Mouse (Mus musculus) hindbrain, postnatal 0 days (tissue): ENCODE measurements around the gene Borcs6. TPM values are rescaled to one million over a fixed set of nuclear protein-coding genes. Genes with fewer than 3 reads are reported as not detected.
A peak's percentile ranks its signal among the peaks of the same experiment; 100 is the strongest.

ENCODE experiments used
- ATAC-seq: fragments of 200-750 bp; cut with Nextera tagmentation; 2 replicates; pipeline ENCODE4 v1.8.0; 2017; ENCODE audit warnings: mild to moderate bottlenecking, moderate TSS enrichment, moderate library complexity
- DNase-seq: peaks from one replicate; pipeline ENCODE4 v3.0.0-alpha.2; 2015; ENCODE audit warnings: low spot score
- H3K27ac ChIP-seq: fragments of 300-500 bp; sonication (generic); 2 replicates; pipeline ENCODE4 v1.5.1; 2014; ENCODE audit warnings: mild to moderate bottlenecking
- H3K27me3 ChIP-seq: fragments of 300-500 bp; sonication (generic); 2 replicates; pipeline ENCODE4 v1.6.1; 2014; ENCODE audit warnings: low read length, mixed read lengths; ENCODE audit not compliant: insufficient read depth
- H3K36me3 ChIP-seq: fragments of 300-500 bp; sonication (generic); 2 replicates; pipeline ENCODE4 v1.6.1; 2014; ENCODE audit warnings: low read length, mixed read lengths; ENCODE audit not compliant: insufficient read depth
- H3K4me1 ChIP-seq: fragments of 300-500 bp; sonication (generic); 2 replicates; pipeline ENCODE4 v1.6.1; 2014; ENCODE audit warnings: antibody characterized with exemption, low read length, mixed read lengths; ENCODE audit not compliant: insufficient read depth
- H3K4me2 ChIP-seq: fragments of 300-500 bp; sonication (generic); 2 replicates; pipeline ENCODE4 v1.6.1; 2014; ENCODE audit warnings: low read depth, mild to moderate bottlenecking, low read length, moderate library complexity, mixed read lengths
- H3K4me3 ChIP-seq: fragments of 300-500 bp; sonication (generic); 2 replicates; pipeline ENCODE4 v1.5.1; 2014; ENCODE audit warnings: low read length
- H3K9ac ChIP-seq: fragments of 300-500 bp; sonication (generic); replicated peaks from 2 replicates; pipeline ENCODE4 v1.6.1; 2014; ENCODE audit warnings: mild to moderate bottlenecking, low read length, moderate library complexity, mixed read lengths
- H3K9me3 ChIP-seq: fragments of 300-500 bp; sonication (generic); 2 replicates; pipeline ENCODE4 v1.6.1; 2016; ENCODE audit warnings: low read length, mixed read lengths
- CTCF ChIP-seq: IDR thresholded peaks from 2 replicates; pipeline ENCODE4 v1.5.1; 2016; ENCODE audit warnings: antibody characterized with exemption, control low read depth, low read depth
- WGBS: fragments of 180-500 bp; shearing (Covaris S2); extraction: QIAGEN DNeasy Blood & Tissue Kit; methylation state at CpG from one replicate; pipeline ENCODE4 v1.1.7; 2014; 5-methylcytosine and 5-hydroxymethylcytosine counted together
- polyA plus RNA-seq: library from polyadenylated mRNA; unstranded; fragments of >200 nt; fragmentation: Nextera tagmentation; extraction: Ambion mirVana; gene quantifications from 2 replicates; pipeline ENCODE4 v1.2.1, GENCODE M21; 2015
- total RNA-seq: library from RNA; depleted of rRNA; stranded (reverse); fragments of >200 nt; gene quantifications from 2 replicates; pipeline ENCODE4 v1.2.3, GENCODE M21; 2014

The Borcs6 gene
- total and polyA plus RNA-seq, 2 experiments from 2014 or later = 21.9 to 25.4 TPM

DNA sequence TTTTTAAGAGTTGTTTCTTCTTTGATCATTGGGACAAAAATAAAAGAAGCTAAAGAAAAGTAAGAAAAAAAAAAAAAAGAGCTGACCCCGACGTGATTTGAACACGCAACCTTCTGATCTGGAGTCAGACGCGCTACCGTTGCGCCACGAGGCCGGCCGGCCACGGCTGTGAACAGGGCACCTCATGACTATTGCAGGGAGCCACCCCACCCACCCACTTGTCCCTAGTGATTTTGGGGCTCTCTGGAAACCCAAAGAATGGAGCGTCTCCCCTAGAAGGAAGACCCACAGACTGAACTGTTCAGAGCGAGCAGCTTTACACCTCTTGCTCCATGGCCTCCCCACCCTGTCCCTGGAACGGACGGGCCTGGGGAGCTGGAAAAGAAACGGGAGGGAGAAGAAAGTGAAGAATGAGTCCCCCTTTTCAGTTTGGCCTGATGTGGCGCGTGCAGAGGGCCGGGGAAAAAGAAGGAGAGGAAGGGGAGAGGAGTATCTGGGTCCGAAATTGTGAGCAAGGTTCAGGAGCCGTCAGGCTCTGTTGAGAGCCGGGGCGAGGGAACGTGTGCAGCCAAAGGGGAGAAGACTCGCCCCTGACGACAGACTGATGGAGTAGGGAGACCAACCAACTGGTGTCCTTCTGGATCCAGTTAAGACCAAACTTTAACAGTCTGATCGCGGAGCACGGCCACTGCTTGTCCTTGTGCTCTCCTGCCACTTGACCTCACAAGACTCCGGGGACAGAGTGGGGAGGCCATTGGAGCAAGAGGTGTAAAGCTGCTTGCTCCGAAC, 4.1 kb downstream of the Borcs6 start:
- Histone ChIP-seq H3K4me3 (peak overlapping the region; percentile 64), H3K9ac (peak overlapping the region; percentile 63), H3K9me3 (no peaks in the 10 kb centered on the region), H3K4me1 (peaks cover 23% of the 10 kb centered on the region), H3K36me3 (no peaks in the 10 kb centered on the region), H3K27me3 (no peaks in the 10 kb centered on the region), H3K4me2 (peak overlapping the region; percentile 89), H3K27ac (peak overlapping the region; percentile 68)
- ATAC-seq = peak; percentile 36; the same call in 1 of the 2 replicates
- no peak for TF ChIP-seq CTCF
- under 1% methylated on average over 31 of the region's 31 CpGs for WGBS
- peak; percentile 84 for DNase-seq

DNA sequence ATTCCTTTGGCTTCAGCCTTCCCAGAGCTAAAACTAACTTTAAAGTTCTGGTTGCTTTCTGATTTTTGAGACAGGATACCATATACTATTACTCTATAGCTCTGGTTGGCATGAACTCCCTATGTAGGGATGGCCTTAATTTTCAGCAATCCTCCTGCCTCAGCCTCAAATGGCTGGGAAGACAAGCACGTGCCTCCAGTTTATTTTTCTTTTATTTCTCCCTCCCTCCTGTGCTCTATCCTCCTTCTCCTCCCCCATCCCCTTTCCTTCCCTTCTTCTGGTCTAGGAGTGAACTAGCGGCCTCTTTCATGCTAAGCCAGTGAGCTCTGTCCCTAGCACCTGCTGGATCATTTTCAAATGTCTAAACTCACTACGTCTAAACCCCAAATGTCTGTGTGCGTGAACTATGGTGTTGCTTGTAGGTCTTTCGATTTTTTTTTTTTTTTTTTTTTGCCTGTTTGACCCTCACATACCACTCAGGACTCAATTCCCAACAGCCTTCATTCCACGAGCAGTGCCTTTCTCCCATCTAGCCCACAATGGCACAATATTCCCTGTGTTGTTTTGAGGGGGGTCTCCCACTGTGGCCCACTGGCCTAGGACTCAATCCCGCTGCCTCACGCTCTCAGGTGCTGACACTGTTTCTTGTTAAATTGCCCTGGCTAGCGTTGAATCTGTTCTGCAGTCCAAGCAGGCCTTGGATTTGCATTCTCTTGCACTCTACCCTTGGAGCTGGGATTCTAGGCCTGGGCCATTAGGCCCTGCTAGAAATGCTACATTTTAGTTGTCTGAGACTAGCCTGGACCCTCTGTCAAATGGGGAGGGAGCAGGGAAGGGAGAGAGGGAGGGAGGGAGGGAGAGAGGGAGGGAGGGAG, 5.0 kb downstream of the Borcs6 start:
- Histone ChIP-seq H3K4me1 (peaks cover 23% of the 10 kb centered on the region), H3K9ac (peak overlapping the region; percentile 63; the same call in 1 of the 2 replicates), H3K4me3 (peak overlapping the region; percentile 64), H3K36me3 (no peaks in the 10 kb centered on the region), H3K27ac (no peak overlapping the region), H3K27me3 (no peaks in the 10 kb centered on the region), H3K9me3 (no peaks in the 10 kb centered on the region), H3K4me2 (peak overlapping the region; percentile 89)
- 52% methylated on average over 9 of the region's 9 CpGs for WGBS
- ATAC-seq (no peak), DNase-seq (no peak)
- no peak for TF ChIP-seq CTCF

DNA sequence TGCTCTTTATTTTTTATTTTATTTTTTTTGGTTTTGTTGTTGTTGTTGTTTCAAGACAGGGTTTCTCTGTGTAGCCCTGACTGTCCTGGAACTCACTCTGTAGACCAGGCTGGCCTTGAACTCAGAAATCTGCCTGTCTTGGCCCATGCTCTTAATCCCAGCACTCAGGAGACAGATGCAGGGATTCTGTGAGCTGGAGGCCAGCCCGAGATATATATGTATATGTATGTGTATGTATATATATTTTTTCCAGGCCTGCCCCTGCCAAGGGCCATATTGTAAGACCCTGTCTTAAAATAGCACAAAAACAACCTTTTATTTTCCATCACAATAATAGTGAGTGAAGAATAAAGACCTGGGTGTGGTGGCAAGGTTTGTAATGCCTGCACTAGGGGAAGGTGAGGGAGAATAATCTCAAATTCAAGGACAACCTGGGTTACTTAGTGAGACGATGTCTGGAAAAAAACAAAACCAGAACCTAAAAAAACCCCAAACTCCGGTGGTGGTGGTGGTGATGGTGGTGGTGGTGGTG, 5.9 kb downstream of the Borcs6 start:
- Histone ChIP-seq H3K9ac (no peak overlapping the region), H3K27ac (no peak overlapping the region), H3K9me3 (no peaks in the 10 kb centered on the region), H3K27me3 (no peaks in the 10 kb centered on the region), H3K4me2 (no peak overlapping the region; the same call in 1 of the 2 replicates), H3K4me3 (no peak overlapping the region), H3K36me3 (no peaks in the 10 kb centered on the region), H3K4me1 (peaks cover 26% of the 10 kb centered on the region)
- no peak for ATAC-seq
- TF ChIP-seq CTCF = no peak
- WGBS = 65% methylated on average over 3 of the region's 3 CpGs
- DNase-seq = no peak

DNA sequence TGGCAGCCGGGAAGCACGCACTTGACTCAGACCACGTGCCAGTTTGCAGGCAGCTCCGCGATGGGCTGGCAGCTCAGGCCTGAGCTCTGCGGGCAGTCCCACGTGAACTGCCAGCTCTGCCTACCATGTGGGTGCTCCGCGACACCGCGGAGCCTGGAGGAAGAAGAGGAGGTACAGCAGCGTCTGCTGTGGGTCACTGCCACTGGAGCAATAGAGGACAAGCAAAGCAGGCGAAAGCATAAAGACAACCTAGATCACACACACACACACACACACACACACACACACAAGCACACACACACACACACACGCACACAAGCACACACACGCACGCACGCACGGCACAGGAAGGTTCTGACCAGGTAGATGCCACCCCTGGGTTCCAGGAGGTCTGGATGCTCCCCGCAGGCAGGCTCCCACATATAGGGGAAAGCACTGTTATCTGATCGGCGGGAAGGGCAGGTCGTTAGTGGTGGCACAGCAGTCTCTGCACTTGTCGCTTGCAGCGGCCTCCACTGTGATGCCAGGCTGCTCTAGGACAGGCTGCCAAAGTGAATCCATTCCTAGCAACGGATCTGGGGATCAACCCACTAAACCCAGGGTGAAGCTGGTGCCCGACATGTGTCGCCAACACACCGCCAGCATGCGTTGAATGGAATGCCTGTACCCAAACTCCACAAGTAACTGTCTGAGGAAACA, 6.8 kb downstream of the Borcs6 start:
- Histone ChIP-seq H3K9ac (peak overlapping the region; percentile 44), H3K4me2 (peak overlapping the region; percentile 78), H3K4me1 (peaks cover 22% of the 10 kb centered on the region), H3K27ac (peak overlapping the region; percentile 65; the same call in 1 of the 2 replicates), H3K9me3 (no peaks in the 10 kb centered on the region), H3K36me3 (no peaks in the 10 kb centered on the region), H3K27me3 (no peaks in the 10 kb centered on the region), H3K4me3 (peak overlapping the region; percentile 43)
- ATAC-seq (no peak), DNase-seq (peak; percentile 73)
- no peak for TF ChIP-seq CTCF
- WGBS = 1% methylated on average over 29 of the region's 29 CpGs

DNA sequence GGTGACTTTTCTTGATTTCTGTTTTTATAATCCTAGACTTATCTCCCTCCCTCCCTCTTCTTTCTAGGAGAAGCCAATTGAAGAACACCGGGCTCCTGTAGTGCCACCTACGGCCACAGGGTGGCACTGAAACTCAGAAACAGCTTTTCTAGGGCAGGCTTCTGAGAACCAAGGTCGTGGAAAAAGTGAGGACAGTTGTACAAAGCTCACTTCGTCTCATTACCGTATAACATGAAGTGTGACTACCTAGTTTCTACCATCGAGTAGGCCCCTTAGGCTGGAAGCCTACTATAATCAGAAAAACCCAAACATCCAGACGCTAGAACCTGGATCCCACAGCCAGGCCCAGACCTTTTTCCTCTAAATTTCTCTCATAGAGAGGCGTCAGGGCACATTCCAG, 7.4 kb downstream of the Borcs6 start:
- peak; percentile 93 for DNase-seq
- no peak for ATAC-seq
- no peaks in the 10 kb centered on the region for H3K27me3 ChIP-seq
- peak overlapping the region; percentile 78 for H3K4me2 ChIP-seq
- peaks cover 19% of the 10 kb centered on the region; the same call in 1 of the 2 replicates for H3K4me1 ChIP-seq
- H3K4me3 ChIP-seq = peak overlapping the region; percentile 43
- H3K27ac ChIP-seq = peak overlapping the region; percentile 21; the same call in 1 of the 2 replicates
- H3K36me3 ChIP-seq = no peaks in the 10 kb centered on the region
- 9% methylated on average over 8 of the region's 8 CpGs for WGBS
- peak; percentile 88 for TF ChIP-seq CTCF
- H3K9me3 ChIP-seq = no peaks in the 10 kb centered on the region
- H3K9ac ChIP-seq = peak overlapping the region; percentile 44; the same call in 1 of the 2 replicates

DNA sequence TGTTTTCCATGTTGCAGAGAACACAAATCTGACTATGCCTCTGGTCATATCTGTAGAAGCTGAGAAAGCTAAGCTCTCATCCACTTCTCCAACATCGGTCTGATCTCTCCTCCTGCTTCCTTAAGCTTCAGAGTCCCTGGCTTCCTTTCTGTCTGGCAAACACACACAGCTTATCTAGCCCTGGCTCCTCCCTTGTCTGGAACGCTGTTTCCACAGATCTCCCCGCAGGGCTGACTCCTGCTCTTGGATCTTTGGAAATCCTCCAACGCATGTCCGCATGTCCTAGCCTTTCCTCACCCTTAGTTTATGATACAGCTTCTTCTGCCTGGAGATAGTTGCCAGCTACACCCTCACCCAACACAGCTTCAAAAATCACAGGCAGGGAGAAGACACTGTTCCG, 8.1 kb downstream of the Borcs6 start:
- Histone ChIP-seq H3K27me3 (no peaks in the 10 kb centered on the region), H3K27ac (no peak overlapping the region), H3K4me2 (no peak overlapping the region), H3K9ac (no peak overlapping the region), H3K4me1 (peaks cover 18% of the 10 kb centered on the region; the same call in 1 of the 2 replicates), H3K9me3 (no peaks in the 10 kb centered on the region), H3K36me3 (no peaks in the 10 kb centered on the region), H3K4me3 (no peak overlapping the region)
- TF ChIP-seq CTCF = no peak
- no peak for DNase-seq
- WGBS = 59% methylated on average over 6 of the region's 6 CpGs
- ATAC-seq = no peak
